Mouse (Mus musculus) lung, postnatal 0 days (tissue): ENCODE data around the gene Krtap5-3.
A peak's percentile ranks its signal among the peaks of the same experiment; 100 is the strongest.

Source experiments
- CTCF ChIP-seq: IDR thresholded peaks from 2 replicates; pipeline ENCODE4 v1.5.1; 2016; ENCODE audit warnings: antibody characterized with exemption, mild to moderate bottlenecking
- EP300 ChIP-seq: IDR thresholded peaks from 2 replicates; pipeline ENCODE4 v1.6.1; 2016; ENCODE audit warnings: antibody characterized with exemption, mild to moderate bottlenecking, control low read depth

GRCm38 (mm10) chr7:142169836-142170235 is 31.3 kb upstream of the Krtap5-3 start:
- peak; percentile 71 for TF ChIP-seq CTCF
- TF ChIP-seq EP300 = no peak
